Mouse (Mus musculus) hindbrain, embryonic 15.5 days (tissue): ENCODE data around the gene Tln2. TPM values are rescaled to one million over a fixed set of nuclear protein-coding genes. Genes with fewer than 3 reads are reported as not detected.
"Not testable (repeated sequence)": the region's sequence is repeated elsewhere in the genome, so short reads cannot be mapped to it uniquely, and the experiment has no call there.

Experiments used
- ATAC-seq: fragments of 200-750 bp; cut with Nextera tagmentation; 2 replicates; pipeline ENCODE4 v1.8.0; 2017; ENCODE audit warnings: low read depth, moderate number of reproducible peaks, moderate TSS enrichment; ENCODE audit not compliant: low FRiP score
- H3K27ac ChIP-seq: fragments of 300-500 bp; sonication (generic); replicated peaks from 2 replicates; pipeline ENCODE4 v1.5.1; 2015; ENCODE audit warnings: mild to moderate bottlenecking, inconsistent platforms
- H3K27me3 ChIP-seq: fragments of 300-500 bp; sonication (generic); 2 replicates; pipeline ENCODE4 v1.6.1; 2015; ENCODE audit warnings: control low read depth, inconsistent platforms
- H3K36me3 ChIP-seq: fragments of 300-500 bp; sonication (generic); 2 replicates; pipeline ENCODE4 v1.6.1; 2015; ENCODE audit warnings: control low read depth, inconsistent platforms
- H3K4me1 ChIP-seq: fragments of 300-500 bp; sonication (generic); replicated peaks from 2 replicates; pipeline ENCODE4 v1.6.1; 2015; ENCODE audit warnings: control low read depth, inconsistent platforms
- H3K4me2 ChIP-seq: fragments of 300-500 bp; sonication (generic); 2 replicates; pipeline ENCODE4 v1.6.1; 2015; ENCODE audit warnings: moderate library complexity, mild to moderate bottlenecking, inconsistent platforms
- H3K4me3 ChIP-seq: fragments of 300-500 bp; sonication (generic); 2 replicates; pipeline ENCODE4 v1.5.1; 2015; ENCODE audit warnings: mild to moderate bottlenecking, inconsistent platforms
- H3K9ac ChIP-seq: fragments of 300-500 bp; sonication (generic); 2 replicates; pipeline ENCODE4 v1.6.1; 2015; ENCODE audit warnings: inconsistent platforms
- H3K9me3 ChIP-seq: fragments of 300-500 bp; sonication (generic); 2 replicates; pipeline ENCODE4 v1.6.1; 2016; ENCODE audit warnings: control low read depth, inconsistent platforms
- WGBS: fragments of 180-500 bp; shearing (Covaris S2); methylation state at CpG from one replicate; pipeline ENCODE4 v1.1.7; 2015; 5-methylcytosine and 5-hydroxymethylcytosine counted together
- polyA plus RNA-seq: library from polyadenylated mRNA; unstranded; fragments of >200 nt; fragmentation: Nextera tagmentation; extraction: Ambion mirVana; gene quantifications from 2 replicates; pipeline ENCODE4 v1.2.1, GENCODE M21; 2015

Gene Tln2
- polyA plus RNA-seq, 1 experiment from 2014 or later = 32.6 TPM

DNA sequence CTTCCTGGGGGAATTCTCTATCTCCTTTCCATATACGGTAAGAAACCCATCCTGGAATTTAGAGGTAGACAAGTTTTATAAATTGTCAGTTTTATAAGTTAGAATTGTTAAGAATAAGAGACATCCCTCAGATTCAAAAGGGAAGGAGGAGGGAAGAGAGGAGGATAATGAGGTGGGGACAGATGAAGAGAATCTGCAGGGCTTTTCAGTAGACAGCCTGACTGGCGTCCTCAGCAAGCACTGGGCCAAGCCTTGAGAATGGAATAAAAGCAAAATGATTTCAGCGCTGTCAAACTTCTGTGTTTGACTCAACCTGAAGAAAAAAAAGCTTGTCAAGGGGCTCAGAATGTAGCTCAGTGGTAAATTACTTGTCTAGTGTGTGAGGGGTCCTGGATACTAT lies 272.7 kb downstream of the Tln2 start:
- Histone ChIP-seq H3K27me3 (no peaks in the 10 kb centered on the region), H3K27ac (no peak overlapping the region), H3K4me2 (no peak overlapping the region), H3K4me3 (no peak overlapping the region), H3K9ac (no peak overlapping the region), H3K9me3 (no peaks in the 10 kb centered on the region), H3K36me3 (no peaks in the 10 kb centered on the region), H3K4me1 (no peaks in the 10 kb centered on the region)
- ATAC-seq = no peak
- 92% methylated on average over 3 of the region's 3 CpGs for WGBS

- no peak overlapping the region for H3K4me3 ChIP-seq
- H3K27me3 ChIP-seq = no peaks in the 10 kb centered on the region
- no peak overlapping the region for H3K4me2 ChIP-seq
- WGBS = 80% methylated on average over 3 of the region's 3 CpGs
- no peaks in the 10 kb centered on the region for H3K36me3 ChIP-seq
- no peak for ATAC-seq
- H3K9ac ChIP-seq = no peak overlapping the region
- no peak overlapping the region for H3K27ac ChIP-seq
- no peaks in the 10 kb centered on the region for H3K4me1 ChIP-seq
- H3K9me3 ChIP-seq = no peaks in the 10 kb centered on the region
These were observed 274.0 kb downstream of the Tln2 start for GRCm38 (mm10) chr9:67285544-67285943.

DNA sequence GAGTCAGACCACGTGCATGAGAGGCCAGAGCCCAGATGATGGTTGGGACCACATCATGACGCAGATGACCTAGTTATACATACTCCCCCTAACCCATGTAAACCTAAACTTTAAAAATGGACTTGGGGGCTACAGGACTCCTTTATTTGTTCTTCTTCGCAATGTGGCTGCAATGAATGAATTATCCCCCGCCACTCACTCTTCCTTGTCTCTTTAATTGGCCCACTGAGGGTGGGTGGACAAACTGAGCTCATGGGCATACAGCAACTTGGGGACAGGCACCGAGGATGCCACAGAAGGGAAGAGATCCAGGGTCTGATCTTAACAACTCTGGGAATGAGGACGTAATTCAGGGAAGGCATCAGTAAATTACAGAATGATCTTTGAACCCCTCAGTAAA lies 277.7 kb downstream of the Tln2 start:
- Histone ChIP-seq H3K4me3 (no peak overlapping the region), H3K9ac (no peak overlapping the region), H3K4me2 (no peak overlapping the region), H3K36me3 (no peaks in the 10 kb centered on the region), H3K4me1 (no peaks in the 10 kb centered on the region), H3K27me3 (no peaks in the 10 kb centered on the region), H3K9me3 (no peaks in the 10 kb centered on the region), H3K27ac (no peak overlapping the region)
- WGBS = 89% methylated on average over 6 of the region's 6 CpGs
- ATAC-seq = no peak

DNA sequence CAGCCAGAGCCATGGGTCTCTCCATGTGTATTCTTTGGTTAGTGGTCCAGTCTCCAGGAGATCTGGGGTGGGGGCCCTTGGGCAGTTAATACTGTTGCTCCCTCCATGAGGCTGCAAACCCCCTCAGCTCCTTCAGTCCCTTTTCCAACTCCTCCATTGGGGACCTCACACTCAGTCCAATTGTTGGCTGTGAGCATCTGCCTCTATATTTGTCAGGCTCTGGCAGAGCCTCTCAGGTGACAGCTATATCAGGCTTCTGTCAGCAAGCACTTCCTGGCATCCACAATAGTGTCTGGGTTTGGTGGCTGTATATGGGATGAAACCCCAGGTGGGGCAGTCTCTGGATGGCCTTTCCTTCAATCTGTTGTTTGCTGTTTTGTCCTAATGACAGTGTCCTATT lies 279.2 kb downstream of the Tln2 start:
- not testable (repeated sequence) for H3K9ac ChIP-seq, H3K4me3 ChIP-seq, H3K36me3 ChIP-seq, H3K27ac ChIP-seq, ATAC-seq, H3K4me2 ChIP-seq, H3K4me1 ChIP-seq, H3K27me3 ChIP-seq, H3K9me3 ChIP-seq

- Histone ChIP-seq H3K4me2 (no peak overlapping the region), H3K9me3 (no peaks in the 10 kb centered on the region), H3K4me1 (no peaks in the 10 kb centered on the region), H3K9ac (no peak overlapping the region), H3K27me3 (no peaks in the 10 kb centered on the region), H3K27ac (no peak overlapping the region), H3K4me3 (no peak overlapping the region), H3K36me3 (0 out of 2 replicates have a peak, but pooled peaks cover 4% of the 10 kb centered on the region)
- ATAC-seq = no peak
- WGBS = 94% methylated on average over 6 of the region's 6 CpGs
These were observed 283.1 kb downstream of the Tln2 start for GRCm38 (mm10) chr9:67276446-67276845.

- H3K4me1 ChIP-seq = no peaks in the 10 kb centered on the region
- no peak overlapping the region for H3K4me2 ChIP-seq
- H3K9ac ChIP-seq = no peak overlapping the region
- no peak overlapping the region for H3K4me3 ChIP-seq
- no peak for ATAC-seq
- H3K9me3 ChIP-seq = no peaks in the 10 kb centered on the region
- 0 out of 2 replicates have a peak, but pooled peaks cover 4% of the 10 kb centered on the region for H3K36me3 ChIP-seq
- WGBS = 66% methylated on average over 3 of the region's 3 CpGs
- H3K27ac ChIP-seq = no peak overlapping the region
- no peaks in the 10 kb centered on the region for H3K27me3 ChIP-seq
These were observed 285.2 kb downstream of the Tln2 start for GRCm38 (mm10) chr9:67274296-67274695.

DNA sequence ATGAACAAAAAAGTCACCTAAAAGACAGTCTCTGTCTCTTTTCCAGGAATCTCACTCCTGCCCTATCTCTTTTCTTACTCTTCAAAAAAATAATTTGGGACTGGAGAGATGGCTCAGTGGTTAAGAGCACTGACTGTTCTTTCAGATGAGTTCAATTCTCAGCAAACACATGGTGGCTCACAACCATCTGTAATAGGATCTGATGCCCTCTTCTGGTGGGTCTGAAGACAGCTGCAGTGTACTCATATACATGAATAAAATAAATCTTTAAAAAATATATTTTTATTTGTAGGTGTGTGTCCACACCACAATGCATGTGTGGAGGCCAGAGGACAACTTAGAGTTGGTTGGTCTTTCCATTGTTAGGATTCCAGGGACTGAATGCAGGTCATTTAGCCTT lies 286.1 kb downstream of the Tln2 start:
- ATAC-seq = no peak

GRCm38 (mm10) chr9:67270734-67271133 lies 288.8 kb downstream of the Tln2 start:
- Histone ChIP-seq H3K4me2 (no peak overlapping the region), H3K27me3 (no peaks in the 10 kb centered on the region), H3K9me3 (no peaks in the 10 kb centered on the region), H3K4me1 (no peaks in the 10 kb centered on the region; the same call in 1 of the 2 replicates), H3K4me3 (no peak overlapping the region), H3K36me3 (0 out of 2 replicates have a peak, but pooled peaks cover 4% of the 10 kb centered on the region), H3K9ac (no peak overlapping the region), H3K27ac (no peak overlapping the region; the same call in 1 of the 2 replicates)
- 74% methylated on average over 7 of the region's 7 CpGs for WGBS
- ATAC-seq = no peak

More for the DNA sequence above, 286.1 kb downstream of the Tln2 start:
- H3K27me3 ChIP-seq = no peaks in the 10 kb centered on the region
- no peak overlapping the region for H3K9ac ChIP-seq
- no peak overlapping the region for H3K27ac ChIP-seq
- no peaks in the 10 kb centered on the region for H3K4me1 ChIP-seq
- no peak overlapping the region for H3K4me3 ChIP-seq
- 0 out of 2 replicates have a peak, but pooled peaks cover 4% of the 10 kb centered on the region for H3K36me3 ChIP-seq
- H3K9me3 ChIP-seq = no peaks in the 10 kb centered on the region
- H3K4me2 ChIP-seq = no peak overlapping the region

DNA sequence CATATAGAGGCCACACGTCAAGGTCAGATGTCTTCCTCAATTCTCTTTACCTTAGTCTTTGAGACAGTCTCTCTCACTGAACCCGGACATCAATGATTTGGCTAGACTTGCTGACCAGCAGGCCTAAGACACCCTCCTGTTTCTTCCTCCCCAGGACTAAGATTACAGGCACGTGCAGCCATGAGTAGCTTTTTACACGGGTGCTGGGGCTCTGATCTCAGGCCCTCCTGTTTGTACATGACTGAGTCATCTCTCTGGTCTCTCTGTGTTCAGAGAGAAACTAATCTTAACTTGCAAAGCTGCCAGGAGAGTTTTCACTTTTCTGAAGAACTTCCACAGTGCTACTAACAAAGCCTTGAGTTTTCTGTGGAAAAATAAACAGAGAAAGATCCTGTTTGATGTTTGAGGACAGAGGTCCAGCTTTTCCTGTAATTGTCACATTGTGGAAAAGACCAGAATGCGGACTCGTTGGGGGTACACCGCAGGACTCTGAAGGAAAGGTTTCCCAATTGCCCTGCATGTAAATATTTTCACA lies 289.4 kb downstream of the Tln2 start:
- 78% methylated on average over 7 of the region's 7 CpGs for WGBS
- no peak overlapping the region for H3K27ac ChIP-seq
- H3K27me3 ChIP-seq = no peaks in the 10 kb centered on the region
- no peaks in the 10 kb centered on the region for H3K9me3 ChIP-seq
- H3K4me2 ChIP-seq = no peak overlapping the region
- H3K4me3 ChIP-seq = no peak overlapping the region
- no peak overlapping the region for H3K9ac ChIP-seq
- H3K4me1 ChIP-seq = peaks cover 6% of the 10 kb centered on the region
- H3K36me3 ChIP-seq = 0 out of 2 replicates have a peak, but pooled peaks cover 4% of the 10 kb centered on the region
- ATAC-seq = no peak

DNA sequence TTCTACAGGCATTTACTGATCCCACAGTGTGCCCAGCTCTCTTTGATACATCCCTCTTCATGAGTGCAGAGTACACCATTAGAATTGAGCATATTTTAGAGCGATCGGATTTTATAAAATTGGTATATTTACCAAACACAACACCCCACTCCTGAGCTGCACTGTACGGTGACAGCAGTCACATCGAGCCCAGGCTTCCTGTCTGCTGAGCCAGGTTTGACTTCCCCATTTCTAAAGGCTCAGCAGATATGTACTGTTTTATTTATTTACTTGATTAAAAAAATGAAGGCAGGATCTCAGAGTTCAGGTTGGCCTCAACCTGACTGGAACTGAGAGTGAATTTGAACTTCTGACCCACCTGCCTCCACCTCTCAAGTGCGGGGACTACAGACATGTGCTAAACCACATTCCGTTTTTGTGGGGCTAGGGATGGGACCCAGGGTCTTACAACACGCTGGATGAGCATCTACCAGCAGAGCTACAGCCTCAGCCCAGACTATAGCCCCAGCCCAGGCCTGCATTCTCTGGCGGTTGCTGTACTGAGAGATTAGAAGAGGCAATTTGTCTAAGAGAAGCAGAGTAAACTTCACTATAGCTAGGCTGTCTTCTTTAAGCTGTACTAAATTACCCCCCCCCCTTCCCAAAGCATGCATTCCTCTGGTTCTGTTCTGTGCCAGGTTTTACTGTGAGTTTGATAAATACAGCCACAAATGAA lies 292.1 kb downstream of the Tln2 start:
- 0 out of 2 replicates have a peak, but pooled peaks cover 4% of the 10 kb centered on the region for H3K36me3 ChIP-seq
- ATAC-seq = no peak
- no peak overlapping the region for H3K4me3 ChIP-seq
- WGBS = 89% methylated on average over 8 of the region's 8 CpGs
- H3K4me1 ChIP-seq = peaks cover 12% of the 10 kb centered on the region
- no peak overlapping the region for H3K9ac ChIP-seq
- H3K27ac ChIP-seq = no peak overlapping the region
- no peaks in the 10 kb centered on the region for H3K27me3 ChIP-seq
- H3K9me3 ChIP-seq = no peaks in the 10 kb centered on the region
- H3K4me2 ChIP-seq = no peak overlapping the region

DNA sequence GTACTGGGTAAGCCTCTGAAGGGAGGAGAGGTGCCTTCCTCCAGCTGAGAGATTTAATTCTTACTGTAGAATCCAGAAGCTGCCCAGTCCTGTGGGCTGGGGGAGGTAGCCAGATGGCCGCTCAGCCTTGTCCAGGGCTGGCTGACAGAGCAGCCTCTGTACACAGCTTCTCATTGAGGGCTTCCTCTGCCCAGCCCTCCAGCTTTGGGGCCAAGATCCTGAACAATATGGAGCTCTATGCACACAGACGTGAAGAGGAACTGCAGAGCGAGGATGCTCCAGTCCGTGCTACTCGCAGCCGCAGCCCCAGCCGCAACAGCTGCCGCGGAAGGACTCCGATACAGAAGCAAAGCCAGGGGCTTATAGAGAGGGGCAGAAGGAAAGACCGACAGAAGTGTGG lies 294.0 kb downstream of the Tln2 start:
- Histone ChIP-seq H3K4me1 (peaks cover 19% of the 10 kb centered on the region), H3K36me3 (no peaks in the 10 kb centered on the region), H3K9ac (no peak overlapping the region), H3K4me2 (no peak overlapping the region), H3K9me3 (no peaks in the 10 kb centered on the region), H3K27me3 (no peaks in the 10 kb centered on the region), H3K4me3 (no peak overlapping the region), H3K27ac (peak overlapping the region; percentile 49; the same call in 1 of the 2 replicates)
- peak; percentile 73 for ATAC-seq
- 69% methylated on average over 11 of the region's 11 CpGs for WGBS

DNA sequence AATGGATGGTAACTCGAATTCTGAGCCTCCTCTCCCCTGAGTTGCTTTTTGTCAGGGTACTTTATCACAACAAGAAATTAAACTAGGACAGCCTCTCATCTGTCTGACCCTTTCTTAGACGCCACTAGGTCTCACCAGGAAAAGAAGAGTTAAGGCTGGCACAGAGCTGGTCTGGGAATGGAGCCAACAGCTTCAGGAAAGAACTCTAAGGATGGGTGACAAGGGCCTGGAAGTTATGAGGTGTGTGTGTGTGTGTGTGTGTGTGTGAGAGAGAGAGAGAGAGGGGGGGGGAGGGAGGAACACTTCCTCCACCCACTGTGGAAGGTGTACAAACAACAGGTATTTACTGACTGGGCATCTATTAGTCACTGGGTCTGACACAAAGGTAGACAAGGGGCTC lies 294.6 kb downstream of the Tln2 start:
- Histone ChIP-seq H3K27me3 (no peaks in the 10 kb centered on the region), H3K4me3 (no peak overlapping the region), H3K4me2 (no peak overlapping the region), H3K9me3 (no peaks in the 10 kb centered on the region), H3K4me1 (peaks cover 19% of the 10 kb centered on the region), H3K36me3 (no peaks in the 10 kb centered on the region), H3K27ac (0 out of 2 replicates have a peak overlapping the region, but pooled peaks have one; percentile 49), H3K9ac (no peak overlapping the region)
- WGBS = 59% methylated on average over 2 of the region's 2 CpGs
- no peak for ATAC-seq
